Mouse (Mus musculus) 416B (cell line): ENCODE results near the gene Mrpl4.

Experiments
- DNase-seq: peaks from one replicate; pipeline ENCODE4 v3.0.0; 2011; ENCODE audit warnings: low read depth

Mrpl4 gene

DNA sequence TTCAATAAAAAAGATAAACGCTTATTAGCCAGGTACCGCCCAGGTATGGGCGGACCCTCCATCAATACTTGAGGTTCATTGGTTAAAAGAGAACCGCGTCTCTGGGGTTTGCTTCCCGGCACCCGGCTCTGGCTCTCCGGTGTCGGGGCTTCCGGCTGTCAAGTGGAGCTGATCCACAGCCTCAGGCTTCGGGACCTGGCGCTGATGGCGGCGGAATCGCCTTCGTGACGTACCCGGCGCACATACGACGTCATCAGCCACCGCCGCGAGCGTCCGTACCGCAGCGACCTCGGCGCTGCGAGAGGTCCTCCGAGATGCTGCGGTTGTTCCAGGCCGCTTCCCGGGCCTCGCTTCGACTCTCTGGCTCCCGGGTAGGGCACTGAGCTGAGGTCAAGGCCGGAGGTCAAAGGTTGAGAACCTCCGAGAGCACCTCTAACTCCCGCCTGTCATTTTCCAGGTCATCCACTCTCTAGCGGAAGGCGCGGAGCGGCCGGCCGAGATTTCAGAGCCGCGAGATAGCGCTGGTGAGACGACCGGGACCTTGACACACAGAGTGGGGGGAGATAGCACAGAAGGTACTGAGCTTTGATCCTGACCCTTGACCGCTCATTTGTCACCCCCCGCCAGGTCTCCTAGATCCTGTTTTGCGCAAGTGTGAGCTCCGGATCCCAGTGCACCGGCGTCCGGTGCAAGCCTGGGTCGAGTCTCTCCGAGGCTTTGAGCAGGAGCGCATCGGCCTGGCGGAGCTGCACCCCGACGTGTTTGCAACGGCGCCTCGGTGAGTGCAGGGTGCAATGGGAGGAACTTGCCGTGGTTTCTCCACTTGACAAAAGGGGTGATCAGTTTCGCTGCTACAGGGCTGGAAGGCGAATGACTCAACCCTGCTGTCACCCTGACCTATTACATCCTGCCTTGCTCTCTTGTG lies at the start of gene Mrpl4:
Mrpl4 (plus strand) TSS at position 112 of the 925 bp plus-strand sequence.
- peak; percentile 89 for DNase-seq

DNA sequence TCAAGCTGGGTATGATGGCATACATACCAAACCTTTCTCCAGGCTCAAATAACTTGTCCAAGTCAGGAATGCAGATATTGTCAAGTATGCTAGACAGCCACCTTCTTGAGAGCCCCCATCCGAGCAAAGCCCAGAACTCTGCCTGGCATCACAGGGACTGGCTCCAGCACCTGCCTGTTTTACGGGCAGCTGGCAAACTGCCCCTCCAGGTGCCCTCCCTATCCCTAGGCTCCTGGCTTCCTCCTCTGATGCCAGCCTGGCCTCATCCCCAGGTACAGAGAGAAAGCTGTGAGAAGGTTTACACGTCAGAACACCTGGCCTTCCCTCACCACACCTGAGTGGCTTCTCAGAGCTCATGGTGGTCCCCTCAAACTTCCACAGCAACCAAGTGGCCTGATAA lies 45.5 kb upstream of the Mrpl4 start:
- no peak for DNase-seq

DNA sequence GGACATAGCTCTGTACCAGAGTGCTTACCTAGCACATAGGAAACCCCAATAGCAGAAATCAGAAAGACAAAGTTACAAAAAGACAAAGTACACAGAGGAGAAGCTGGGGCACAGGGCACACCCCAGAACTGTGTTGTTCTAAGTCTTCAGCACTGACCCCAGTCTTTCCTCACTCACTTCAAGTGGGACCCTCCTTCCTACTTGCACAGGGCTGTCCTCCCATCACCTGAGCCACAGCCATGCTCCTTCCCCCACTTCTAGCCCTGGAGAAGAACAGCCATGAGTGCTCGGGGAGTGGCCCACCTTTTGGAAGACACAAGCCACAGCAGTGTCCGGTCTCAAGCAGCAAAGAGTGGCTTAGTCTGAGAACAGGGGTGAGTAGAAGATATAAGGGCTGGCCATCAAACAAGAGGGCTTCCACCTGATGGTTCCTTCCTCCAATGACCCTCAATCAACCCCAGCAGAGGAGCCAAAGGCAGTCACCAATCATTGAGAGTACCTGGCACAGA lies 43.1 kb upstream of the Mrpl4 start, which contains the start of gene Dnmt1:
Dnmt1 (minus strand) TSS at position 459 of the 509 bp plus-strand sequence.
- DNase-seq = no peak

DNA sequence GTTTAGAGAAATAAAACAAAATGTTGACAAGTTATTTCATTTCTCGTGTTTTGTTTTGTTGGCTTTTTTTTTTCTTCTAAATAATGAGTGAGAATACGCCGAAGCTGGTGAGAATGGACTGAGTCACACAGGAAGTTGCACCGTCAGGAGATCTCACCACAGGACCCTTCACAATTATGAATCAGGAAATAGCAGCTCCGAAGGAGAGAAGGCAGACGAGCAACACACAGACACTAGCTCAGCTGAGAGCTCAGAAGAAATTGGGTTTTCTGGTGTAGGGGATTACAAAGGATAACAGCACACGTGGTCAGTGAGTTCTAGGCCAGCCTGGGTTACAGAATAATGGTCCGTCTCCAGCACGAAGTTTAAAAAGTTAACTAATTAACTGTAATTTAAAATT lies 41.0 kb upstream of the Mrpl4 start:
- DNase-seq = peak; percentile 86

DNA sequence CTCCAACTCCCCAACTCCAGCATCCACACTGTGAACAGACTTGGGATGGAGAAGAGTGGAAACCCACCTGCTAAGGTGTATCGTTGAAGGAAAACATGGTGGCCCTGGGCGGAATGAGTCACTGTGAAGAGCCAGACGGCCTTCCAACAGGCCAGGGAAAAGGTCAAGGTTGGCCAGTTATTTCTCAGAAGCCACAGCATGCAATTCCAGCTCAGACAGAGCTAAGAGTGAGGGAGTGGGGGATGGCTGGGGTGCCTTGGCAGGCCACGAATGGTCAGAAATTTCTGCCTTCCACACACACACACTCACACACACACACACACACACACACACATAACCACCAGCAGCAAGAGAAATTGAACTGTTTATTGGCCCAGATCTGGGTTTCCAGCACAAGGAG lies 36.9 kb upstream of the Mrpl4 start:
- no peak for DNase-seq

DNA sequence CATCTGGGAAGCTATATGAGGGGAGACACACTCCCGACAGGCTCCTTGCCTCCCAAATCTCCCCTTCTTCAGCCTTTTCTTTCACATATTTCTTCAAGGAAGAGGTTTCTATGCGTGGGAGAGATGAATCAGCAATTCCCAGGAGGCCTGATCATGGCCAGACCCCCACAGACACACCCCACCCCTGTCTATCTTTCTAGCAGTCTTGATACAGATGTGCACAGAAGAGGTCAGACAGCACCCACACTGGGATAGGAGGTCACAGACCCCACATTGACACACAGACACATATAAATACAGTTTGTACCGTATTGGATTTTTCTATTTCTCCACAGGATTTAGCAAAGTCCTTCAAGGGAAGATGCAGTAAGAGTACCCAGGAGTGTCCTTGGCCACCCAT lies 36.5 kb upstream of the Mrpl4 start:
- no peak for DNase-seq

DNA sequence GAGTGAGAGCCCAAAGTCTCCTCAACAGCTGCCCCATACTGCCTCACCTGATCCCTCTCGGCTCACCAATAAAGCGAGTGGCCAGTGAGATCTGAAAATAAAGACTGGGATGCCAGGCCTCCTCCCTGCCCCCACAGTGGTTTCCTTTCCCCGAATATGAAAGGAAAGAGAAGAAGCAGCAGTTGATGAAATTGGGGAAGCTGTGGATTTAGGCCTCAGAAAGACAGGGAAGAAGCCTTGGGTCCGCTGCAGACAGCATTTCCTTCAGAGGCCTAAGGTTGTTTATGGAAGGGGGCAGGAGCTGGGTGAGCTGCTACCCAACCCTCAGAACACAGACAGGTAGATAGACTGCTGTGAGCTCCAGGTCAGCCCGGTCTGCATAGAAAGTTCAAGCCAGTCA lies 35.8 kb upstream of the Mrpl4 start:
- DNase-seq = no peak

DNA sequence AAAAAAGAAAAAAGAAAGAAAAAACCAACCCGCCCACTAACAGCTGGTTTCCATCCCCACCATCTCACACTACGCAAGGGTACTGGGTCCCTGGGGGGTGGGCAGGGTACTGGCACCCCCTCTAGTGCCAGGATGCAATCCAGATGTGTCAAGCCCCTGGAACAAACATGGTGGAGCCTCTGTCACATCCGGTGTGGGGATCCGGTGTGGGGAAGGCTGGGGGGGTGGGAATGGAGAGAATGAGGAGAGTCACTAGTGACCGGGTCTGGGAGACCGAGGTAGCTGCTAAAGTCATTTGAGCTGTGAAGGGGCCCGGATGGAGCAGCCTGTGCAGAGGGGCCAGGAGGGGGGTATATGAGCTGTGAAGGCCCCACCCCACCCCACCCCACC lies 30.8 kb upstream of the Mrpl4 start:
- DNase-seq = no peak

DNA sequence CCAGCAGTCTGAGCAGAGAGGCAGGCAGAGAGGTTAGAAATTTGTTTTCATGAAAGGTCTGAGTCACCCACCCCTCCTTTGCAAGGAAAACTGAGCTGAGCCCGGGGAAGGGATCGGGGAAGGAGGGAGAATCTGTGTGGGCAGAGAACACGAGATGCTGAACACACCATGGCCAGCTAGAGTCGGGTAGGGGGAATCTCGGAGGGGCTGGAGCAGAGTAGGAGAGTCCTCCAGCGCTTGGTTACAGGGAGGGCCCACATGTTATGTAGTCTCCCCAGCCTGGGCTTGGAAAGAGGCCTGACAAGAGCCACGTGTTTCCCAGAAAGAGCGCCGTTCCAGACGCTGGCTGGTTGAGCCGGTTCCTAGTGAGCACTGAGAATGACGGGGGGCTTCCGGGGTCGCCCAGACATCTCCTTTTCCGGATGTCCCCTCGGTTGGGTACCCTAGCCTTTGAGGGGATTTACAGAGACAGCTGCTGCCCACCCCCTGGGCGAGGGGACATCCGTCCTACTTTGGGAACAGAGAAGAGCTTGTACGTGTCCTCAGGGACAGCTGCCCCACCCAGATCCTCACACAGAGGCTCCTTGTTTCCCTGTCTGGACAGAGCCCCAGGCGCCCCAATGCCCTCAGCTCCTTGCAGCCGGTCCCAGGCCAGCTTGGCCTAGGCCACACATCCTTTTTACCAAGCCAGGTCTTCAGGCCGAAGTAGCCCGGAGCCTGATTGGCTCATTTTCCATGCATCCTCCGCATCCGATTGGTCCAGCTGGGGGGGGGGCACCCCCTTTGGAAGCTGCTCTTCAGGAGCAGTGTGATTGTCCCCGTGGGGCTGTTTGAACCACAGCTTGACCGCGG lies 30.2 kb upstream of the Mrpl4 start:
- DNase-seq = no peak

DNA sequence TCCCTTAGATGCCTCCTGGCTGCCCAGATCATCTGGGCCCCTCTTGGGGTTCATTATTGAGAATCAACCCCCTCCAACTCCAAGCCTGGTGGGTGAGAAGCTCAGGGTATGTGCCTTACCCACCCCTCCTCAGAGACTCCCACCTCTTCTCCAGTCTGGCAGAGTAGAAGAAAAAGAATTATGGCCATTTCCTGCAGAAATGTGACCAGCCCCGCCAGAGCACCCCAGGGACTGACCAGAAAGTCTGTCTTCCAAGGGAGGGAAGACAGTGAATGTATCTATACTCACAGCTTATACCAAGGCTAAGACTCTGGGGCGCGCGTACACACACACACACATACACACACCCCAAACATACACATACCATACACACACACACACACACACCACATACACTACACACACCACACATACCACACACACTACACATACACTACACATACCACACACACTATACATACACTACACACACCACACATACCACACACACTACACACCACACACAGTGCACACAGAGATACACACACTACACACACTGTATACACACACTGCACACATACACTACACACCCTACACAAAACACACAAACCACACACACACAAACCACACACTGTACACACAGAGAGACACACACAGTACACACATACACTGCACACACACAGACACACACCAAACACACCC lies 29.4 kb upstream of the Mrpl4 start:
- no peak for DNase-seq

DNA sequence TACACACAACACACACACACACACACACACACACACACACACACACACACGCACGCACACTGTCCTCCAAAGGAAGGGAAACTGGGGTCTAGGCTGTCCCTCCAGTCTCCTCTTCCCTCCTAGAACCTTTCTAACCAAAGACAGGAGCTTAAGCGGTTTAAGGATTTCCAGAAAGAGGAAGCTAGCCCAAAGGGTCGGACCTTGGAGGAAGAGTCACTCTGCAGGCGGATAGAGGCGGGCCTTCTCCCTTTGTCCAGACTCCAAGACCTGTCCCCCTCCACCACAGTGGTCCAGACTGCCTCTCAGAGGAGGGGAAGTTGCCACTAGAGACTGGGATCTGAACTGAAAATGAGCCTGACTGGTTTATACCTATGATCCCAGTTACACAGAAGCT lies 28.9 kb upstream of the Mrpl4 start:
- DNase-seq = peak; percentile 62

DNA sequence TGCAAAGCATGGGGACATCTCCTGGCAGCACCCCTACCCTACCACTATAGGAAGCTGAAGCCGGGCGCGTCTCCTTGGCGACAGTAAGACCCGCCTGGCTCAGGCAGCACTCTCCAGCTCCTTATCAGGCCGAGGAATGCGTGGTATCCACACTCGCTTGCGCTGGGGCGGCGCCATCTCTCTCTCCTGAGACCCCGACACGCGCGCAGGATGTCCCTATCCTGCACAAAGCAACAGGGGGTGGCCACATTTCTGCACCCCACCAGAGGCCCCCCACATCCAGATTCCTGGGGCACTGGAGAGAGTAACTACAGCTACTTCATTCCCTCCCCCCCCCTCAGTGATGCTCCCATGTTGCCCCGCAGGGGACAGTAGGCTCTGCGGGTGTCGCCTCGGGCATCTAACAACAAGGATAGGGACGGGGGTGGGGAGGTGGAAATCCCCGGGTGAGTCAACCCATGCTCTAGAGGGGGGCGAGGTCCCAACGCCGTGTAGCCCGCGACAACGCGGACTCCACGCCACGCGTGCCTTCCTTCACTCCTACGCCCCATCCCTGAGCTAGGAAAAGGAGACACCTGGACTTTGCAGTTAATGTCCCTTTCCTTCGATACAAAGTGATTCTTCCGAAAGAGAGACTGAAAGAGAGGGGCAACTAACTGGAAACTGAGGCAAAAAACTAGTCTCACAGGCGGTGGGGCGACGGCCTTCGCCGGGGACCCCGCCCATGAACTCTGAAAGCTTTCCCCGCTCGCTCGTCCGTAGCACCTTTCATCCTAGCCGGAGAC lies 26.9 kb upstream of the Mrpl4 start:
- no peak for DNase-seq

DNA sequence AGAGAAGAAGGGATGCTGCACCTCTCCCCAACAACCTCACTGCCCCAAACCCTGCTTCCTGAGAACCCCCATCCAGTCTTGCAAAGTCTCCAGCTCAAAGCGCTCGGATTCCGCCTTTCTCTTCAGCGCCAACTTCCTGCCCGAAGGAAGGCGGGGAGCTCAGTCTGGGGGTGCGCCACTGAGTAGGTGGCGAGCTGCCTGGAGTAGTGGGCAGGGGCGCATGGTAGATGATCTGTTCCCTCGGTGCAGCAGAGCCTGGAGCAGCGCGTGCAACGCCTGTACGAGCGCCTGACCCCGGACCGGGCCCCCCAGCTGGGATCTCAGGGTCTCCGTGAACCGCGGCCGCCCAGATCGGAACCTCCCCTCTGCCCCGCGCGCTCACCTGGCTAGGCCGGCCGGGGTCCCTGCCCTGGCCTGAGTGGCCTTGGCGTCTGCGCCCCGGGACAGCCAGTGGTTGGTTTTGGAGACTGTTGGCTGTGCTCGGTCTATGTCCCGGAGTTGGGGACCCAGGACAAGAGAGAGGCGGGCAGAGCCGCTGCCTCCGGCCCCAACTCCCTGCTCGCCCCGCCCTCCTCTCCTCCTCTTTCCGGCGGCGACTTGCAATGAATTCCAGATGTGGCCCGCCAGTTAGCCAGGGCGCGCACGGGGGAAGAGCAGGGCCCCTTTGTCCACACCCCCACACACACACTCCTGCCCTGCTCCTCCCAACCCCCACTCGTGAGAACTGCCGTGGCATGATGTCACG lies 26.1 kb upstream of the Mrpl4 start, which contains the start of gene S1pr2:
S1pr2 (minus strand) TSS at position 566 of the 745 bp plus-strand sequence.
- DNase-seq = peak; percentile 81

DNA sequence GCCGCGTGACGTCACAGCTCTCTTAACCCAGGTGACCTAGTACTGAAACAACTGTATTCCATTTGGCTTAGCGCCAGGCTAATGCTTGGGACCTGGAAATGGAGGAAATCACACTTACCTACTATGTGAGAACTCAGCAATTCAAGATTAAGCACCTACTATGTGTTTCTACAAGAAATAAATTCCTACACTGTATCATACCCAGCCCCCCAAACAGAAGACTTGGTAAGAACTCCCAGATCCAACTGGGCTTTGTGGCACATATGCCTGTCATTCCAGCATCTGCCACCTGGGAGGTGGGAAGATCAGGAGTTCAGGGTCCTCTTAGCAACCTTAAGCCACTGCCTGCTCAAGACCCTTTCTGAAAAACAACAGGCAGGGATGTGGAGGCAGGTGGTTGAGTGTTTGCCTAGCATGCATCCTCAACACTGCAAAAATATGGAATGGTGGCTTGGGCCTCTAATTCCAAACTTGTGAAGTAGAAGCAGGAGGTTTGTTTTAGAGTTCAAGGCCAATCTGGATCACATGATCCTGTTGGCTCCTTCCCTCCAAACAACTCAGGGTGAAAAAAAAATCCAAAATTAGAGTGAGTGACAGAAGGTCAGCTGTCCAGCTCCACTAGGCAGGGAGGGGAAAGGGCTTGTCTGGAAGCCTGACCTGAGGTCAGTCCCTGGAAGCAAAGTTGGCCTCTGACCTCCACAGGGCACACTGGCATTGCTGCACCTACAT lies 25.4 kb upstream of the Mrpl4 start:
- no peak for DNase-seq

DNA sequence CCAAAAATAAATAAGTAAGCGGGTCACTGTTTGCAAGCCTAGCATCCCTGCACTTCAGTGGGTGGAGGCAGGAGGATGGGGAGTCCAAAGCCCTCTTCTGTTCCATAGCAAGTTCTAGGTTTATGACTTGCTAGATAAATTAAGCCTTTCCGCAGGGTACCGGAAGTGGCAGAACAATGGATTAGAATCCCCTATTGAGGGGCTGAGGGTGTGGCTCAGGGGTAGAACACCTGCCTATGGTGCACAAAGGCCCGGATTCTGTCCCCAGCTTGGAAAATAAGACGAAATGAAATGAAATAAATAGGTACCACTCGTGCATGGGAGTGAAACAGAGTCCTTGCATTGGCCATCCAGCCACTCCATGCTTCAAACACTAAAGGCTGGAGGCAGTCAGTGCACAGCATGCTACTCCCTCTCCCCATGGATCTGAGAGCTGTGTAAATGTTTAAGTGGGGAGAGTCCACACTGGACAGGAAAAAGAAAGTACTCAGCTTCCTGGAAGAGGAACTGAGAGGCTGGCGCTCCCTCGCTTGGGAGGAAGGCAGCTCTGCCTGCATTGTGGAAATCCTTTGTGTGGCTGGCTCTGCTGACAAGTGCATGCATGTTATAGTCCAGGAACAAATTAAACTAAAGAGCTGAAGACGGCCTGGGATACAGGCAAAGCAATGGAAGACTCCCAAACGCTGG lies 24.0 kb upstream of the Mrpl4 start:
- DNase-seq = no peak

DNA sequence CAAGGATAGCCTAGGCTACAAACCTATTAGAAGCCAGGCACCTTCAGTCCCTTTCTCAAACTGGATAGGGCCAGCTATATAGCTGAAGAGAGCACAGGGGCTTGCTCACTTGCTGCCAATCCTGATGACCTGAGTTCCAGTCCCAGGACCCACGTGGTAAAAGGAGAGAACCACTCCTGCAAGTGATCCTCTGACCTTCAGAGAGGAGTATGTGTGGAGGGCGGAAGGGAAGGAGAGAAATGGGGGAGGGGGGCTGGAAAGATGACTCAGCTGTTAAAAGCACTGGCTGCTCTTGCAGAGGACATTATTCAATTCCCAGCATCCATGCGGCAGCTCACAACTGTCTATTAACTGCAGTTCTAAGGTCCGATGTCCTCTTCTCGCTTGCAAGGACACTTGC lies 23.4 kb upstream of the Mrpl4 start:
- no peak for DNase-seq

DNA sequence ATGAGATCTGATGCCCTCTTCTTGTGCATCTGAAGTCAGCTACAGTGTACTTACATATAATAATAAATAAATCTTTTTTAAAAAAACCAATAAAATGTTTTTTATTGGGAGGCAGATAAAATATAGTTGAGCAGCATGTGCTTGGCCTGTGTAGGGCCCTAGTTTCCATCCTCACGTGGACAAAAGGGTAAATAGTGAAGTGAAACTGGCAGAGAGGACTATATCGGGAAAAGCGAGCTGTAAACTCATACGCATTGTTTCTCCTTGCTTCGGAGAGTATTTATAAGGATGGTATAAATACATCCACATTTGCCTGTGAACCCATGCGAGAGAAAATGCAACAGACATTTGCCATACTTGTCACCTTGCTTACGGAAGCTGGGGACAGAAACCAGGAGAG lies 22.8 kb upstream of the Mrpl4 start:
- no peak for DNase-seq

DNA sequence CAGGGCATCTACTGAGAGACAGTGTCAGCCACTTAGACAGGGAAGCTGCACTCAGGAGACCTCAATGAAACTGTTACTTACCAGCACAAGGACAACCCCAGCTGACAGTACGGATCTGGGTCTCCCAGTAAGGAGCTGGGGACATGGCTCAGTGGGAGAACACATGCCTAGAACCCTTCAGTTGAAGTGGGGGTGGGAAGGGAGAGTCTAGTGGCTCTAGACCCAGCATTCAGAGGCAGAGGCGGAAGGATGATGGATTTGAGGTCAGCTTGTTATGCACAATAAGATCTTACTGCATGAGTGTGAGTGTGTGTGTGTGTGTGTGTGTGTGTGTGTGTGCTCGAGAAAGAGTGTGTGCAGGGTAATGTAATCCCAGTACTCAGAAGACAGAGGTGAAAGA lies 20.4 kb upstream of the Mrpl4 start:
- DNase-seq = no peak

DNA sequence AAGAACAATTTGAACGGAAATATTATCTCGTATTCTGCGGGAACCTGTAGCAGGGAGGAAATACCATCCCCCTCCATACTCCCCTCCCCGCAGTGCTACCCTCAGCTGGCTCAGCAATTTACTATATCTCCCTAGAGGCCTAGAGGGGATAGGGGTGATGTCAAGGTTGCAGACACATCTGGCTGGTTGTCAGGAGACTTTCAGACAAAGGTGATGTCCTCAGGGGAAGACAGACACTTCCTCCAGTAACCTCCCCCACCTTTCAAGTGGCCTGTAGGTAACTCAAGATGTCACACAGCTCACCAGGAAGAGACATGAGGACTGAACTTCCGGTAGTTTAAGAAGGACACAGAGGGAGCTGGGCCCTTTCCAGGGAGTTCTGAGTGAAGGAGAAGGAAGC lies 19.4 kb upstream of the Mrpl4 start:
- no peak for DNase-seq
